Mouse (Mus musculus) MEL (cell line): ENCODE measurements at regions not wholly inside any gene's neighbourhood (a gene's known extent, or its start where the extent isn't known, plus 50 kb on each side); places are given as distances from the start of the nearest gene placed in this dataset.

Experiments
- DNase-seq: peaks from one replicate; pipeline ENCODE4 v3.0.0; 2011; ENCODE audit warnings: low read depth, low spot score
- H3K27ac ChIP-seq: 2 replicates; pipeline ENCODE4 v1.5.1; 2012; ENCODE audit warnings: low read depth, mild to moderate bottlenecking, control low read depth, low read length, moderate library complexity; ENCODE audit not compliant: control insufficient read depth
- H3K27me3 ChIP-seq, 2 experiments: fragments of 150-350 bp in 1 of 2; sonication (generic) in 1 of 2; 2 replicates each; pipeline ENCODE4 v1.6.1; 2012; ENCODE audit warnings: low read length in 2 of 2, mild to moderate bottlenecking in 2 of 2, improper control_type of control experiment in 1 of 2, moderate library complexity in 1 of 2; ENCODE audit not compliant: insufficient read depth in 2 of 2, control insufficient read depth in 1 of 2
- H3K36me3 ChIP-seq, 2 experiments: 2 replicates each; pipeline ENCODE4 v1.6.1; 2012 to 2014; ENCODE audit warnings: low read length in 2 of 2, improper control_type of control experiment in 1 of 2, inconsistent platforms in 1 of 2, mild to moderate bottlenecking in 1 of 2; ENCODE audit not compliant: insufficient read depth in 2 of 2, control insufficient read depth in 1 of 2
- H3K4me1 ChIP-seq, 2 experiments: fragments of 150-350 bp in 1 of 2; sonication (generic) in 1 of 2; 2 replicates each; pipeline ENCODE4 v1.6.1; 2012; ENCODE audit warnings: low read length in 2 of 2, improper control_type of control experiment in 1 of 2, mild to moderate bottlenecking in 1 of 2; ENCODE audit not compliant: insufficient read depth in 2 of 2, control insufficient read depth in 1 of 2
- H3K4me3 ChIP-seq, 2 experiments: fragments of 150-350 bp in 1 of 2; sonication (generic) in 1 of 2; 2 replicates each; pipeline ENCODE4 v1.5.1; 2012; ENCODE audit warnings: low read depth in 2 of 2, low read length in 2 of 2, mild to moderate bottlenecking in 2 of 2, moderate library complexity in 2 of 2, control low read depth in 1 of 2, improper control_type of control experiment in 1 of 2; ENCODE audit not compliant: control insufficient read depth in 1 of 2, insufficient read depth in 1 of 2
- H3K79me2 ChIP-seq: 2 replicates; pipeline ENCODE4 v1.6.1; 2012; ENCODE audit warnings: mild to moderate bottlenecking, low read length, moderate library complexity; ENCODE audit not compliant: control insufficient read depth, poor library complexity, insufficient read depth
- H3K9ac ChIP-seq: 2 replicates; pipeline ENCODE4 v1.6.1; 2012; ENCODE audit warnings: low read depth, mild to moderate bottlenecking, control low read depth, low read length, moderate library complexity; ENCODE audit not compliant: control insufficient read depth, poor library complexity, severe bottlenecking
- H3K9me3 ChIP-seq: fragments of 150-350 bp; sonication (generic); replicated peaks from 2 replicates; pipeline ENCODE4 v1.6.1; 2012; ENCODE audit warnings: mild to moderate bottlenecking, low read length, improper control_type of control experiment, moderate library complexity; ENCODE audit not compliant: insufficient read depth
- MAX ChIP-seq: IDR thresholded peaks from 2 replicates; pipeline ENCODE4 v1.6.1; 2011; ENCODE audit warnings: low read length, improper control_type of control experiment
- MEF2A ChIP-seq: IDR thresholded peaks from 2 replicates; pipeline ENCODE4 v1.6.1; 2014; ENCODE audit warnings: low read depth, mild to moderate bottlenecking, inconsistent platforms, low read length, improper control_type of control experiment; ENCODE audit not compliant: poor library complexity, insufficient replicate concordance, severe bottlenecking; ENCODE audit errors: extremely low read depth

DNA sequence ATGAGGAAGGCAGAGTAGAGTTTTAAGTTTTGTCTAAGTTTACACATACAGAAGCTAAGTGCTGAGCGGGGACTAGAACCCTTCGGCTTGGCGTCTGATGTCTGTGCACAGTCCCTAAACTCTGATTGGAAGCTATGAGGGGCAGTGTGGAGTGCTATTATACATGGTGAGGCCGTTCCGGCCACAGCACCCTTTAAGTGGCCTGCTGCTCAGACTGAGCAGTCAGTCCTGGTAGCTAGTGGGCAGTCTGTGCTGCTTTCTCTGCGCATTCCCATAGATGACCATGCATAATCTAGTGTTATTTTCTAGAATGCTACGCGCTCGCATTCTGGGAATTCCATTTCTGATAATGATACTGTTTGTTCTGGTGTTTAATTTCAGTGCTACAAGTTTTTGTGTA lies 51.2 kb upstream of the Ifne start:
- Histone ChIP-seq H3K9ac (no peak overlapping the region), H3K4me3 (no peak overlapping the region), H3K4me1 (no peaks in the 10 kb centered on the region), H3K27me3 (peaks cover 0 to 3% of the 10 kb centered on the region in 2 experiments; a peak in 2 of 4 replicates), H3K9me3 (no peaks in the 10 kb centered on the region), H3K36me3 (no peaks in the 10 kb centered on the region), H3K27ac (no peak overlapping the region), H3K79me2 (no peaks in the 10 kb centered on the region)
- no peak for TF ChIP-seq MEF2A
- TF ChIP-seq MAX: no peak
- DNase-seq: no peak
